Mouse (Mus musculus) myocyte (in vitro differentiated cells): ENCODE data around the gene Serpina3b. TPM values are rescaled to one million over a fixed set of nuclear protein-coding genes. Genes with fewer than 3 reads are reported as not detected.

Experiments
- H3K27me3 ChIP-seq: one replicate; pipeline ENCODE4 v1.6.1; 2011; ENCODE audit not compliant: control insufficient read depth, insufficient read depth, insufficient read length
- H3K36me3 ChIP-seq: one replicate; pipeline ENCODE4 v1.6.1; 2011; ENCODE audit not compliant: control insufficient read depth, insufficient read depth
- H3K4me2 ChIP-seq: one replicate; pipeline ENCODE4 v1.6.1; 2011; ENCODE audit warnings: low read depth, control low read depth
- H3K4me3 ChIP-seq: one replicate; pipeline ENCODE4 v1.5.1; 2011; ENCODE audit warnings: mild to moderate bottlenecking, control low read depth, moderate library complexity
- H3K79me2 ChIP-seq: one replicate; pipeline ENCODE4 v1.6.1; 2011; ENCODE audit not compliant: control insufficient read depth, insufficient read depth
- H3ac ChIP-seq: one replicate; pipeline ENCODE4 v1.6.1; 2011; ENCODE audit not compliant: control insufficient read depth, insufficient read length
- CEBPB ChIP-seq: IDR thresholded peaks from 2 replicates; pipeline ENCODE4 v1.6.1; 2011; ENCODE audit warnings: mild to moderate bottlenecking, moderate library complexity; ENCODE audit not compliant: poor library complexity, insufficient read depth, severe bottlenecking
- E2F4 ChIP-seq: IDR thresholded peaks from one replicate; pipeline ENCODE4 v1.6.1; 2011; ENCODE audit warnings: mild to moderate bottlenecking, control low read depth, moderate library complexity; ENCODE audit not compliant: insufficient read depth
- MAX ChIP-seq: IDR thresholded peaks from one replicate; pipeline ENCODE4 v1.6.1; 2011; ENCODE audit warnings: low read depth, mild to moderate bottlenecking, control low read depth
- MYOD1 ChIP-seq, 3 experiments: IDR thresholded peaks; one replicate each; pipeline ENCODE4 v1.6.1; 2011; ENCODE audit warnings: control low read depth in 2 of 3, low read depth in 2 of 3, mild to moderate bottlenecking in 2 of 3, moderate library complexity in 1 of 3; ENCODE audit not compliant: insufficient read length in 2 of 3, control insufficient read depth in 1 of 3
- MYOG ChIP-seq, 3 experiments: IDR thresholded peaks; one replicate each; pipeline ENCODE4 v1.6.1; 2011; ENCODE audit warnings: control low read depth in 2 of 3, low read depth in 2 of 3, mild to moderate bottlenecking in 2 of 3; ENCODE audit not compliant: insufficient read length in 2 of 3, control insufficient read depth in 1 of 3, insufficient read depth in 1 of 3
- POLR2A ChIP-seq: IDR thresholded peaks from one replicate; pipeline ENCODE4 v1.6.1; 2011; ENCODE audit warnings: low read depth, mild to moderate bottlenecking, control low read depth, moderate library complexity; ENCODE audit not compliant: insufficient read length
- POLR2AphosphoS2 ChIP-seq: IDR thresholded peaks from one replicate; pipeline ENCODE4 v1.6.1; 2011; ENCODE audit warnings: low read depth, control low read depth; ENCODE audit not compliant: insufficient read length
- REST ChIP-seq: IDR thresholded peaks from one replicate; pipeline ENCODE4 v1.6.1; 2011; ENCODE audit warnings: mild to moderate bottlenecking, control low read depth, moderate library complexity; ENCODE audit not compliant: insufficient read depth, insufficient read length
- SRF ChIP-seq: IDR thresholded peaks from one replicate; pipeline ENCODE4 v1.6.1; 2011; ENCODE audit warnings: low read depth; ENCODE audit not compliant: control insufficient read depth, insufficient read length
- TCF12 ChIP-seq: IDR thresholded peaks from one replicate; pipeline ENCODE4 v1.6.1; 2011; ENCODE audit warnings: mild to moderate bottlenecking, control low read depth; ENCODE audit not compliant: poor library complexity, insufficient read depth, severe bottlenecking
- TCF3 ChIP-seq: IDR thresholded peaks from one replicate; pipeline ENCODE4 v1.6.1; 2011; ENCODE audit warnings: low read depth, control low read depth; ENCODE audit not compliant: insufficient read length
- USF1 ChIP-seq: IDR thresholded peaks from one replicate; pipeline ENCODE4 v1.6.1; 2011; ENCODE audit warnings: low read depth, mild to moderate bottlenecking, control low read depth, moderate library complexity
- polyA plus RNA-seq: library from polyadenylated mRNA; unstranded; fragments of >200 nt; fragmentation: generic; extraction: Trizol; gene quantifications from one replicate; pipeline ENCODE4 v1.2.1, GENCODE M21; 2012; ENCODE audit warnings: missing spikeins

Gene Serpina3b
- polyA plus RNA-seq, 1 experiment: not detected

- H3K4me3 ChIP-seq: no peak overlapping the region
- TF ChIP-seq POLR2AphosphoS2 (no peak), USF1 (no peak), TCF3 (no peak), MAX (no peak), REST (no peak), CEBPB (no peak), SRF (no peak), MYOD1 (IDR thresholded peaks at IDR 0.05; ENCODE audit: control insufficient read depth in 1 of 3, insufficient read length in 2 of 3, low read depth in 2 of 3) (no peak), MYOG (IDR thresholded peaks at IDR 0.05; ENCODE audit: control insufficient read depth in 1 of 3, insufficient read depth in 1 of 3, insufficient read length in 2 of 3, low read depth in 2 of 3) (no peak), E2F4 (no peak), POLR2A (no peak), TCF12 (no peak)
Measured at GRCm38 (mm10) chr12:104153041-104153645, 25.3 kb downstream of the Serpina3b start.

GRCm38 (mm10) chr12:104153656-104154055, 25.9 kb downstream of the Serpina3b start, which contains the start of gene Serpina3c:
Gene Serpina3c (minus strand): TSS chr12:104153870.
- TF ChIP-seq USF1 (no peak), MYOD1 (IDR thresholded peaks at IDR 0.05; ENCODE audit: control insufficient read depth in 1 of 3, insufficient read length in 2 of 3, low read depth in 2 of 3) (no peak), POLR2A (no peak), POLR2AphosphoS2 (no peak), SRF (no peak), TCF3 (no peak), MYOG (IDR thresholded peaks at IDR 0.05; ENCODE audit: control insufficient read depth in 1 of 3, insufficient read depth in 1 of 3, insufficient read length in 2 of 3, low read depth in 2 of 3) (no peak), REST (no peak), CEBPB (no peak), TCF12 (no peak), E2F4 (no peak), MAX (no peak)
- Histone ChIP-seq H3K4me3 (no peak within 1 kb of the TSS), H3K4me2 (no peak within 1 kb of the TSS), H3K36me3 (no peaks in the 10 kb centered on the region), H3K79me2 (no peaks in the 10 kb centered on the region), H3K27me3 (no peaks in the 10 kb centered on the region), H3ac (no peak within 1 kb of the TSS)

More at GRCm38 (mm10) chr12:104153041-104153645, 25.3 kb downstream of the Serpina3b start:
- no peak overlapping the region for H3K4me2 ChIP-seq
- H3K27me3 ChIP-seq: no peaks in the 10 kb centered on the region
- no peaks in the 10 kb centered on the region for H3K36me3 ChIP-seq
- no peak overlapping the region for H3ac ChIP-seq
- H3K79me2 ChIP-seq: no peaks in the 10 kb centered on the region

- Histone ChIP-seq H3K4me3 (no peak overlapping the region), H3K79me2 (no peaks in the 10 kb centered on the region), H3K36me3 (no peaks in the 10 kb centered on the region), H3K4me2 (no peak overlapping the region), H3ac (no peak overlapping the region), H3K27me3 (no peaks in the 10 kb centered on the region)
- TF ChIP-seq POLR2A (no peak), E2F4 (no peak), CEBPB (no peak), MAX (no peak), TCF3 (no peak), POLR2AphosphoS2 (no peak), MYOG (IDR thresholded peaks at IDR 0.05; ENCODE audit: control insufficient read depth in 1 of 3, insufficient read depth in 1 of 3, insufficient read length in 2 of 3, low read depth in 2 of 3) (no peak), TCF12 (no peak), REST (no peak), SRF (no peak), MYOD1 (IDR thresholded peaks at IDR 0.05; ENCODE audit: control insufficient read depth in 1 of 3, insufficient read length in 2 of 3, low read depth in 2 of 3) (no peak), USF1 (no peak)
Measured at GRCm38 (mm10) chr12:104174747-104175146, 47.0 kb downstream of the Serpina3b start.

- TF ChIP-seq MYOD1 (IDR thresholded peaks at IDR 0.05; ENCODE audit: control insufficient read depth in 1 of 3, insufficient read length in 2 of 3, low read depth in 2 of 3) (no peak), TCF12 (no peak)
- Histone ChIP-seq H3K79me2 (no peaks in the 10 kb centered on the region), H3K36me3 (no peaks in the 10 kb centered on the region)
Measured at GRCm38 (mm10) chr12:104175636-104176035, 47.8 kb downstream of the Serpina3b start.

GRCm38 (mm10) chr12:104178577-104178976, 50.8 kb downstream of the Serpina3b start:
- no peaks in the 10 kb centered on the region for H3K27me3 ChIP-seq
- no peak overlapping the region for H3K4me2 ChIP-seq

More at GRCm38 (mm10) chr12:104175636-104176035, 47.8 kb downstream of the Serpina3b start:
- no peak overlapping the region for H3ac ChIP-seq
- no peak overlapping the region for H3K4me3 ChIP-seq
- no peak overlapping the region for H3K4me2 ChIP-seq
- no peaks in the 10 kb centered on the region for H3K27me3 ChIP-seq

More at GRCm38 (mm10) chr12:104178577-104178976, 50.8 kb downstream of the Serpina3b start:
- Histone ChIP-seq H3K79me2 (no peaks in the 10 kb centered on the region), H3ac (no peak overlapping the region), H3K4me3 (no peak overlapping the region), H3K36me3 (no peaks in the 10 kb centered on the region)
- TF ChIP-seq CEBPB: no peak
- no peak for TF ChIP-seq MYOG (IDR thresholded peaks at IDR 0.05; ENCODE audit: control insufficient read depth in 1 of 3, insufficient read depth in 1 of 3, insufficient read length in 2 of 3, low read depth in 2 of 3)
